Mouse (Mus musculus) olfactory bulb, adult 2 months (tissue): ENCODE data around the gene Plek2.

Source experiments
- CTCF ChIP-seq: fragments of 200-500 bp; IDR thresholded peaks from 2 replicates; pipeline ENCODE4 v1.5.1; 2012; ENCODE audit warnings: low read depth, mild to moderate bottlenecking, low read length, moderate library complexity; ENCODE audit not compliant: insufficient read depth
- POLR2A ChIP-seq: fragments of 200-500 bp; IDR thresholded peaks from 2 replicates; pipeline ENCODE4 v1.6.1; 2012; ENCODE audit warnings: mild to moderate bottlenecking, low read depth, low read length, moderate library complexity; ENCODE audit not compliant: insufficient read depth

DNA sequence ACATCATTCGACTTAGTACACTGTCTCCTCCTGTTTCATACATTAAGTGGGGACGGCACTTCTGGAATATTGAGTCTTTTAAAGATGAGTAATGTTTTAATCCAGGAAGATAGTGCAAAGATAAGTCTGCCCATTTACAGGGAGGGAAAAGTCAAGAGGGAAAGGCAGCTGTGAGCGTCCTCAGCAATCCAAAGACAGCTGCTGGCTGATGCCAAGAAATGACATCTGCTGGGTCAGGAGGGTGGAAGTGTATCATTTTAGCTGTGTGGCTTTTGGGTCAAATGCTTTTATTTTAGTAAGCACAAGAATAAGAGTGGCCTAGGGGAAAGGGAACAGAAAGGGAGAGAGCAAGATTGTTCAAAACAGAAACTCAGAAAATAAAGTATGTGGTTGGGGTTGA is 15.3 kb upstream of the Plek2 start:
- TF ChIP-seq POLR2A: no peak
- TF ChIP-seq CTCF: no peak
